Comparison of ENCODE assay signal across 8 mouse cellular contexts in the genomic region with DNA sequence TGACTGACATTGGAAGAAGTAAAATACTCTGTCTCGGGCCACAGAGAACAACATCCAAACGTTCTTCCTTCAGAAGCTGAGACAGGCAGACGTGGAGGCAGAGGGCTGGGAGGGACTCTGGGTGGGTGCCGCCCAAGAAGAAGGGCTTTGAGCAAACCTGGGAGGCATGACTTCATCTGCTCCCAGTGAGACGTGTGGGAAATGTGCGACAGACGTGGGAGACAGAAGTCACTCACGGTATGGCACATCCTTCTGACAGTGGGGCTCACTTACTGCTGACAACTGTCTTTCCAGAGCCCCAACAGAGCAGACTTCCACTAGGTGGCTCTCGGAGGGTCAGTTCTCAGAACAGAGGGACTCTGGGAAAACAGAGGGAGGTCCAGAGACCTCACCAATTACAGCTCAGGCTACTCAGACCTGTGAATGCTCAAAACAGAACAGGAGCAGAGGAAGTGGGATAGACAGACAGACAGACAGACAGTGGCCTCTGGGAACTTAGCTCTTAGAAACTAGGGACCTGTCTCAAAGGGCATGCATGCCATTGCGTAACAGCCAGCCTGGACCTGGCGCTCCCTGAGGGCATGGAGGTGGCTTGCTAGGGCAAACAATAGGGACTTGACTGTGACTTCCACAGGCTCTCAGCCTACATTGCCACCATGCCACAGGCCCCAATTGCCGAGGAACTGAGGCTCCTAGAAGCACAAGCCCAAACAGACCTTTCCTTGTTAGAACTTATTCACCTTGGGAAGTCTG.
DNase-seq lines count a peak whose midpoint lies in the region; ATAC-seq and TF ChIP-seq lines count a peak whose summit lies in the region.
"Had no signal": no experiment of that assay in that cellular context is flagged by ENCODE, and none has a peak within 500 bp of the region (broad histone marks: within the 10 kb centered on the region; RNA-seq: fewer than 3 reads in every experiment).

No protein-coding gene starts in this region.

- H3K9ac ChIP-seq in intestine, embryonic 15.5 days, result no peak overlapping the region
- no peak overlapping the region for H3K9ac ChIP-seq in lung, postnatal 0 days (replicated peaks; ENCODE audit: low read depth)
- H3K9ac ChIP-seq: hindbrain, embryonic 14.5 days had no signal

- H3K36me3 ChIP-seq in intestine, embryonic 15.5 days, result peaks cover 20% of the 10 kb centered on the region
- H3K36me3 ChIP-seq in lung, postnatal 0 days (ENCODE audit: insufficient read depth, low read length), result peaks cover 25% of the 10 kb centered on the region

- no peak for TF ChIP-seq POLR2A in lung, adult 2 months (IDR thresholded peaks at IDR 0.05; ENCODE audit: borderline replicate concordance, extremely low read depth, low read depth, low read length)

- ATAC-seq in intestine, embryonic 15.5 days, result peak; percentile 68
- no peak; the same call in 1 of the 2 replicates for ATAC-seq in lung, postnatal 0 days

- no peak for TF ChIP-seq CTCF in lung, adult 2 months (IDR thresholded peaks at IDR 0.05; ENCODE audit: insufficient read depth, low read length)
- peak; percentile 22; the same call in 1 of the 2 replicates for TF ChIP-seq CTCF in lung, postnatal 0 days (IDR thresholded peaks at IDR 0.05)

- H3K4me2 ChIP-seq in intestine, embryonic 15.5 days (replicated peaks), result no peak overlapping the region
- H3K4me2 ChIP-seq in lung, postnatal 0 days (replicated peaks; ENCODE audit: low read depth, low read length), result no peak overlapping the region
- H3K4me2 ChIP-seq: hindbrain, embryonic 14.5 days had no signal

- peak; percentile 18 for DNase-seq in lung, adult 2 months
- no peak for DNase-seq in lung, postnatal 14 days
- peak; percentile 57 to 60 for DNase-seq in kidney, postnatal 36 days
- no peak for DNase-seq in lung, postnatal 0 days (ENCODE audit: low spot score)
- DNase-seq in thymus, postnatal 4 days, result no peak
- no peak for DNase-seq in thymus, postnatal 14 days

- H3K4me1 ChIP-seq in lung, adult 2 months (ENCODE audit: control insufficient read depth, insufficient read depth, low read length), result no peaks in the 10 kb centered on the region
- peaks cover 5% of the 10 kb centered on the region; the same call in 1 of the 2 replicates for H3K4me1 ChIP-seq in intestine, embryonic 15.5 days (replicated peaks)
- no peaks in the 10 kb centered on the region for H3K4me1 ChIP-seq in lung, postnatal 0 days (ENCODE audit: insufficient read depth, low read depth, low read length)

- no peaks in the 10 kb centered on the region for H3K27me3 ChIP-seq in intestine, embryonic 15.5 days (replicated peaks)
- H3K27me3 ChIP-seq in lung, postnatal 0 days (replicated peaks; ENCODE audit: insufficient read depth, low read length), result no peaks in the 10 kb centered on the region

- H3K4me3 ChIP-seq in lung, adult 2 months (replicated peaks; ENCODE audit: extremely low read depth, low read depth, low read length), result no peak overlapping the region
- no peak overlapping the region for H3K4me3 ChIP-seq in intestine, embryonic 15.5 days (replicated peaks)
- H3K4me3 ChIP-seq in lung, postnatal 0 days (ENCODE audit: low read depth, low read length), result no peak overlapping the region

- no peaks in the 10 kb centered on the region for H3K9me3 ChIP-seq in intestine, embryonic 15.5 days
- no peaks in the 10 kb centered on the region for H3K9me3 ChIP-seq in lung, postnatal 0 days (ENCODE audit: low read length)

- 75% methylated on average over 12 of the region's 12 CpGs for WGBS in lung, adult 2 months
- WGBS in intestine, embryonic 15.5 days, result 68% methylated on average over 12 of the region's 12 CpGs
- 72% methylated on average over 12 of the region's 12 CpGs for WGBS in lung, postnatal 0 days

- no peak for TF ChIP-seq EP300 in lung, postnatal 0 days (IDR thresholded peaks at IDR 0.05)

- H3K27ac ChIP-seq in intestine, embryonic 15.5 days, result no peak overlapping the region
- H3K27ac ChIP-seq in lung, postnatal 0 days (ENCODE audit: low read length), result no peak overlapping the region
- H3K27ac ChIP-seq: hindbrain, embryonic 14.5 days had no signal

Comparison
In these comparisons a context has a peak if more than half of its experiments do, and no peak if none do; other contexts are left out.
1. DNase-seq: peak in lung, adult 2 months (single experiment) and kidney, postnatal 36 days (2 of 2); none in lung, postnatal 14 days (single experiment), lung, postnatal 0 days (single experiment), thymus, postnatal 4 days (single experiment) and thymus, postnatal 14 days (single experiment).